Mouse (Mus musculus): ENCODE measurements at regions not wholly inside any gene's neighbourhood (a gene's known extent, or its start where the extent isn't known, plus 50 kb on each side); places are given as distances from the start of the nearest gene placed in this dataset.
A peak's percentile ranks its signal among the peaks of the same experiment; 100 is the strongest.

DNA sequence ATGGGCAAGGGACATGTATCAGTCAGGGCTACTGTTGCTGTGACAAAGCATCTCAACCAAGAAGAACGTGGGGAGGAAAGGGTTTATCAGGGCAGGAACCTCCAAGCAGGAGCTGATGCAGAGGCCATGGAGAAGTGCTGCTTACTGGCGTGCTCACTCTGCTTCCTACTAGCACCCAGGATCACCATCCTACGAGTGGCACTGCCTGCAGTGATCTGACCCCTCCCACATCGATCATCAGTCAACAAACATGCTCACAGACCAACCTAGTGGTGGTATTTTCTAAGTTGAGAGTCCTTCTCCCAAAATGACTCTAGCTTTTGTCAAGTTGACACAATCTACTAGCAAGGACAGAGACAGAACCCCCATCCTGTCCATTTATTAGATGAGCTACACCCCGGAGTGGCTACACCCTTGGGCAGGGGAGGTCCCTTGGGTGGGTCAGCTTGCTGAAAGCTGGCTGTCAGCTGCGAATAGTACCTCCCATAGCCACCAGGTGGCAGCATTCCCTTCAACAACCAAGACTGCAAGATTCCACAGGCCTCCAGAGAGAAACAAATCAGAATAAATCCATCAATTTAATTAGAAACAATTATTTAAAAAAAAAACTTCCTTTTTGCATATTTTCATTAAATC is 99.9 kb upstream of the Ralgapa2 start:
- Histone ChIP-seq H3K36me3 (ENCODE audit: control insufficient read depth, insufficient read depth, low read length) (no peaks in the 10 kb centered on the region), H3K4me1 (ENCODE audit: control insufficient read depth, insufficient read depth, low read length) (peaks cover 2% of the 10 kb centered on the region; the same call in 1 of the 2 replicates), H3K27ac (replicated peaks; ENCODE audit: insufficient read depth, low read depth, low read length) (no peak overlapping the region), H3K4me3 (ENCODE audit: insufficient read depth, low read depth, low read length) (no peak overlapping the region), H3K79me2 (ENCODE audit: control insufficient read depth, insufficient read depth, low read length) (no peaks in the 10 kb centered on the region), H3K9ac (ENCODE audit: low read depth, low read length) (no peak overlapping the region), H3K27me3 (ENCODE audit: control insufficient read depth, insufficient read depth, low read length) (no peaks in the 10 kb centered on the region)
- TF ChIP-seq CTCF (IDR thresholded peaks at IDR 0.05; ENCODE audit: low read depth, low read length) (peak; percentile 84), POLR2A (IDR thresholded peaks at IDR 0.05; ENCODE audit: extremely low read depth, insufficient read depth, low read length) (no peak)
- 41% methylated on average over 6 of the region's 6 CpGs for WGBS
- peak; percentile 71 for DNase-seq (ENCODE audit: extremely low read depth, low read depth, low spot score)

DNA sequence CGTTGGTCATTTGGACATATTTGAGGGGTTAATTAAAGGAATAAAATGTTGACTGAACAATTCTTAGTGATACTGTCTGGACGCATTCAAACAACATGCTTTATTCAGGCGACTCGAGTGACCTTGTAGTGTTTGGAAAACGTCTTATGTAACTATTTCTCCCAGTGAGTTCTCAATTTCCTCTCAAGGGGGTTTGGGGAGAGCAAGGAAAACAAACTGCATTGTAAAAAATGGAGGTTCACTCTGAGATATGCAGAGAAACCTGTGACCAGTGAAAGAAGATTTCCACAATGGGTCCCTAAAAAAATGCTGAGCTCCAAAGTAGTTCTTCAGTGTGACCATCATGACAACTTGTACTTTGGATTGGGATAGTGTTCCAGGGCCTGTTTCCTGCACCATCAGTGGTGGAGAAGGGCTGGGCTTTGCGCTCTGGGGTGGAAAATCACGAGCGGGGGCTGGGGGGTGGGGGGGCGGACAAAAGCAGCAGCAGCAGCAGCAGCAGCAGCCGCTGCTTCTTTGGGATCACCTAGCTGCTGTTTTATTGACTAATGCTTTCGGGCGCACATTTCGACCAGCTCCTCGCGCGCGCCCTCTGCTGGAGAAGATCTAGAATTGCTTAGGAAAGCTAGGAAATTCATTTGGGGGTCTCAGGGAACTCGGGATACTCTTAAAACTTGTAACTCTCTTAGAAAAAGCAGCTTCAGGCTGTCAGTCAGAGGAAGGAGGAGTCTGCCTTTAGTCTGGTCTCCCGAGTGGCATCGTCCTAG is 100.6 kb upstream of the Ralgapa2 start:
- DNase-seq (ENCODE audit: extremely low read depth, low read depth, low spot score): no peak
- Histone ChIP-seq H3K27me3 (ENCODE audit: control insufficient read depth, insufficient read depth, low read length) (no peaks in the 10 kb centered on the region), H3K79me2 (ENCODE audit: control insufficient read depth, insufficient read depth, low read length) (no peaks in the 10 kb centered on the region)

DNA sequence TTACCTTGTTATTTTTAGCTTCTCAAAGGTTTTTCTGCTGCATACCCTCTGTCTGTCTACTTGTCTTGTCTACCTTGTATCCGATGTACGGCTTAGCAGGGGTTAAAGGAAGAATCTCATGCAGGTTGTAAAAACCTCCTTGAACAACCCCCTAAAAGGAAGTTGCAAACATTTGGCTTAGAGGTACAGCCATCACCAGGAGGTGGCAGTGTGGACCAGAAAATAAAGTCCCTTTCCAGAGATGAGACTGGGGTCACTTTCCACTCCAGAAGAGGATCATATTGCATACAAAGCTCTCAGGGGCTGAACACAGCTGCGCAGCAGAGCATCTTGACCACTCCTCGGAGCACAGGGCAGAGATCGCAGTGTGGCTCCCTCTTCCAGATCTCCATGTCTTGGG is 109.0 kb upstream of the Ralgapa2 start:
- Histone ChIP-seq H3K79me2 (ENCODE audit: control insufficient read depth, insufficient read depth, low read length) (no peaks in the 10 kb centered on the region), H3K27me3 (ENCODE audit: control insufficient read depth, insufficient read depth, low read length) (no peaks in the 10 kb centered on the region), H3K4me1 (ENCODE audit: control insufficient read depth, insufficient read depth, low read length) (no peaks in the 10 kb centered on the region), H3K9ac (ENCODE audit: low read depth, low read length) (no peak overlapping the region), H3K4me3 (ENCODE audit: insufficient read depth, low read depth, low read length) (no peak overlapping the region), H3K36me3 (ENCODE audit: control insufficient read depth, insufficient read depth, low read length) (no peaks in the 10 kb centered on the region), H3K27ac (replicated peaks; ENCODE audit: insufficient read depth, low read depth, low read length) (no peak overlapping the region)
- no peak for DNase-seq (ENCODE audit: extremely low read depth, low read depth, low spot score)
- WGBS: 12% methylated on average over 5 of the region's 5 CpGs
- 0 out of 2 replicates have a peak, but pooled peaks have one; percentile 9 for TF ChIP-seq CTCF (IDR thresholded peaks at IDR 0.05; ENCODE audit: low read depth, low read length)
- TF ChIP-seq POLR2A (IDR thresholded peaks at IDR 0.05; ENCODE audit: extremely low read depth, insufficient read depth, low read length): no peak

More for the DNA sequence above, 100.6 kb upstream of the Ralgapa2 start:
- no peak for TF ChIP-seq POLR2A (IDR thresholded peaks at IDR 0.05; ENCODE audit: extremely low read depth, insufficient read depth, low read length)
- peak; percentile 82 for TF ChIP-seq CTCF (IDR thresholded peaks at IDR 0.05; ENCODE audit: low read depth, low read length)
- Histone ChIP-seq H3K27ac (replicated peaks; ENCODE audit: insufficient read depth, low read depth, low read length) (no peak overlapping the region), H3K36me3 (ENCODE audit: control insufficient read depth, insufficient read depth, low read length) (no peaks in the 10 kb centered on the region), H3K4me3 (ENCODE audit: insufficient read depth, low read depth, low read length) (peak overlapping the region; percentile 24; the same call in 1 of the 2 replicates), H3K9ac (ENCODE audit: low read depth, low read length) (peak overlapping the region; percentile 37), H3K4me1 (ENCODE audit: control insufficient read depth, insufficient read depth, low read length) (peaks cover 2% of the 10 kb centered on the region; the same call in 1 of the 2 replicates)
- WGBS: 5% methylated on average over 20 of the region's 20 CpGs

DNA sequence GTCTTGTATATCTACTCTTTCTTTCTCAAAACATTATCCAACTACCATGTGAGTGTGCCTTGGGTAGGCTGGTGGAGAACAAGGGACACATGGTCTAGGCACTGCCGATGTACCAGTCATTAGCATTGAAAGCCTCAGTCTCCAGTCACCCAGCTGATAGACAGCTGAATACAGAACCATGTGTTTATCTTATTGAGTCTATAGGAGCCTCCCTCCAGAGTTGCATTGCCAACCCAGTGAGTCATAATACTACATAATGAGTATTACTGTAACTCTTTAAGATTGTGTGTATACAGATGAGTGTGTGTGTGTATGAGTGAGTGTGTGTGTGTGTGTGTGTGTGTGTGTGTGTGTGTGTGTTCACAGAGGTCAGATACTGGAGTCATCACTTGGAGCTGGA is 110.9 kb upstream of the Ralgapa2 start:
- H3K27me3 ChIP-seq (ENCODE audit: control insufficient read depth, insufficient read depth, low read length): no peaks in the 10 kb centered on the region
- H3K4me3 ChIP-seq (ENCODE audit: insufficient read depth, low read depth, low read length): no peak overlapping the region
- no peaks in the 10 kb centered on the region for H3K4me1 ChIP-seq (ENCODE audit: control insufficient read depth, insufficient read depth, low read length)
- H3K79me2 ChIP-seq (ENCODE audit: control insufficient read depth, insufficient read depth, low read length): no peaks in the 10 kb centered on the region
- 93% methylated on average over 1 of the region's 1 CpGs for WGBS
- no peaks in the 10 kb centered on the region for H3K36me3 ChIP-seq (ENCODE audit: control insufficient read depth, insufficient read depth, low read length)
- no peak for TF ChIP-seq POLR2A (IDR thresholded peaks at IDR 0.05; ENCODE audit: extremely low read depth, insufficient read depth, low read length)
- TF ChIP-seq CTCF (IDR thresholded peaks at IDR 0.05; ENCODE audit: low read depth, low read length): no peak
- no peak for DNase-seq (ENCODE audit: extremely low read depth, low read depth, low spot score)
- no peak overlapping the region for H3K9ac ChIP-seq (ENCODE audit: low read depth, low read length)
- no peak overlapping the region for H3K27ac ChIP-seq (replicated peaks; ENCODE audit: insufficient read depth, low read depth, low read length)

DNA sequence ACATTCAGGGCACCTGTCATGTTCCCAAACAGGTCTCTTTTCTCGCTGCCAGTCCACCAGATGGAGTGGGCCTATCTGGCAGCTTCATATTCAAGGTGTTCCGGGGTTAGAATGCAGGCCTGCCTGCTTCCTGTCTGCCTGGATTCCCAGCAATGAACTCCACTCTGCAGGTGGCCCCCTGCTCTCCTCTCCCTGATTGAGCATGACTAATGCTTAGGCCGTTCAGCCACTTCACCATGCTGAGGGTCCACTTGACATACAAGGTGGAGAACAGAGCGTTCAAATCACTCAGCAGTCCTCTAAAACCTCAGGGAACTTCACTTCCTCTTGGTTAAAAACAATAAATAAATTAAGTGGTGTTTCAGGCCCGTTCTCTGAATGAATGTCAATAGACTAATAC is 112.1 kb upstream of the Ralgapa2 start:
- Histone ChIP-seq H3K4me1 (ENCODE audit: control insufficient read depth, insufficient read depth, low read length) (no peaks in the 10 kb centered on the region), H3K36me3 (ENCODE audit: control insufficient read depth, insufficient read depth, low read length) (no peaks in the 10 kb centered on the region), H3K27ac (replicated peaks; ENCODE audit: insufficient read depth, low read depth, low read length) (no peak overlapping the region), H3K79me2 (ENCODE audit: control insufficient read depth, insufficient read depth, low read length) (no peaks in the 10 kb centered on the region), H3K27me3 (ENCODE audit: control insufficient read depth, insufficient read depth, low read length) (no peaks in the 10 kb centered on the region), H3K4me3 (ENCODE audit: insufficient read depth, low read depth, low read length) (no peak overlapping the region), H3K9ac (ENCODE audit: low read depth, low read length) (no peak overlapping the region)
- 91% methylated on average over 5 of the region's 5 CpGs for WGBS
- TF ChIP-seq POLR2A (IDR thresholded peaks at IDR 0.05; ENCODE audit: extremely low read depth, insufficient read depth, low read length) (no peak), CTCF (IDR thresholded peaks at IDR 0.05; ENCODE audit: low read depth, low read length) (no peak)
- no peak for DNase-seq (ENCODE audit: extremely low read depth, low read depth, low spot score)
